Mouse (Mus musculus) MN1 (cell line): ENCODE results near the gene Pdcd4.
A peak's percentile ranks its signal among the peaks of the same experiment; 100 is the strongest.

Experiments
- DNase-seq: peaks from one replicate; pipeline ENCODE4 v3.0.0-alpha.2; 2016; ENCODE audit warnings: low spot score

The Pdcd4 gene

GRCm38 (mm10) chr19:53892061-53892460 is at the start of gene Pdcd4:
Gene Pdcd4, plus strand, starts transcription at chr19:53892231.
- DNase-seq = no peak

GRCm38 (mm10) chr19:53843972-53844371 is 48.1 kb upstream of the Pdcd4 start:
- DNase-seq = no peak

GRCm38 (mm10) chr19:53848272-53848995 is 43.6 kb upstream of the Pdcd4 start:
- DNase-seq = no peak

GRCm38 (mm10) chr19:53850166-53850922 is 41.7 kb upstream of the Pdcd4 start:
- peak; percentile 81 for DNase-seq

GRCm38 (mm10) chr19:53851352-53851751 is 40.7 kb upstream of the Pdcd4 start:
- no peak for DNase-seq

- no peak for DNase-seq
These were observed 40.0 kb upstream of the Pdcd4 start for GRCm38 (mm10) chr19:53851826-53852698.

GRCm38 (mm10) chr19:53852699-53853451 is 39.2 kb upstream of the Pdcd4 start:
- DNase-seq = peak; percentile 67

GRCm38 (mm10) chr19:53854978-53855377 is 37.1 kb upstream of the Pdcd4 start:
- DNase-seq = no peak

- no peak for DNase-seq
These were observed 36.2 kb upstream of the Pdcd4 start for GRCm38 (mm10) chr19:53855781-53856180.

- DNase-seq = no peak
These were observed 35.2 kb upstream of the Pdcd4 start for GRCm38 (mm10) chr19:53856794-53857193.

- no peak for DNase-seq
These were observed 34.1 kb upstream of the Pdcd4 start for GRCm38 (mm10) chr19:53857962-53858361.

GRCm38 (mm10) chr19:53859149-53859548 is 32.9 kb upstream of the Pdcd4 start:
- DNase-seq = no peak

- no peak for DNase-seq
These were observed 32.4 kb upstream of the Pdcd4 start for GRCm38 (mm10) chr19:53859593-53859992.

- no peak for DNase-seq
These were observed 30.7 kb upstream of the Pdcd4 start for GRCm38 (mm10) chr19:53861346-53861745.

GRCm38 (mm10) chr19:53862573-53863246 is 29.3 kb upstream of the Pdcd4 start:
- no peak for DNase-seq

- DNase-seq = no peak
These were observed 24.8 kb upstream of the Pdcd4 start for GRCm38 (mm10) chr19:53867238-53867637.

GRCm38 (mm10) chr19:53868125-53868524 is 23.9 kb upstream of the Pdcd4 start:
- DNase-seq = no peak

GRCm38 (mm10) chr19:53868796-53869195 is 23.2 kb upstream of the Pdcd4 start:
- DNase-seq = no peak

- DNase-seq = no peak
These were observed 22.3 kb upstream of the Pdcd4 start for GRCm38 (mm10) chr19:53869427-53870385.

GRCm38 (mm10) chr19:53870568-53870967 is 21.5 kb upstream of the Pdcd4 start:
- DNase-seq = no peak
